Mouse (Mus musculus) kidney, postnatal 0 days (tissue): ENCODE data around the gene Tbc1d10b. TPM values are rescaled to one million over a fixed set of nuclear protein-coding genes. Genes with fewer than 3 reads are reported as not detected.
A peak's percentile ranks its signal among the peaks of the same experiment; 100 is the strongest.

Experiments
- ATAC-seq: fragments of 200-750 bp; cut with Nextera tagmentation; replicated peaks from 2 replicates; pipeline ENCODE4 v1.8.0; 2017; ENCODE audit warnings: low read depth, moderate number of reproducible peaks, moderate TSS enrichment, moderate library complexity; ENCODE audit not compliant: low FRiP score
- DNase-seq: peaks from one replicate; pipeline ENCODE4 v3.0.0-alpha.2; 2016; ENCODE audit warnings: low spot score
- H3K27ac ChIP-seq: fragments of 300-500 bp; sonication (generic); 2 replicates; pipeline ENCODE4 v1.5.1; 2014; ENCODE audit warnings: mild to moderate bottlenecking
- H3K27me3 ChIP-seq: fragments of 300-500 bp; sonication (generic); 2 replicates; pipeline ENCODE4 v1.6.1; 2014; ENCODE audit warnings: low read length, mixed read lengths; ENCODE audit not compliant: insufficient read depth
- H3K36me3 ChIP-seq: fragments of 300-500 bp; sonication (generic); 2 replicates; pipeline ENCODE4 v1.6.1; 2014; ENCODE audit warnings: low read length, mixed read lengths; ENCODE audit not compliant: insufficient read depth
- H3K4me1 ChIP-seq: fragments of 300-500 bp; sonication (generic); replicated peaks from 2 replicates; pipeline ENCODE4 v1.6.1; 2014; ENCODE audit warnings: antibody characterized with exemption, low read length, mixed read lengths; ENCODE audit not compliant: insufficient read depth
- H3K4me2 ChIP-seq: fragments of 300-500 bp; sonication (generic); 2 replicates; pipeline ENCODE4 v1.6.1; 2014; ENCODE audit warnings: mild to moderate bottlenecking, low read length, moderate library complexity, mixed read lengths
- H3K4me3 ChIP-seq: fragments of 300-500 bp; sonication (generic); replicated peaks from 2 replicates; pipeline ENCODE4 v1.5.1; 2014; ENCODE audit warnings: low read depth, low read length
- H3K9ac ChIP-seq: fragments of 300-500 bp; sonication (generic); 2 replicates; pipeline ENCODE4 v1.6.1; 2014; ENCODE audit warnings: low read depth, low read length
- H3K9me3 ChIP-seq: fragments of 300-500 bp; sonication (generic); replicated peaks from 2 replicates; pipeline ENCODE4 v1.6.1; 2016; ENCODE audit warnings: low read length, inconsistent platforms, mixed read lengths
- CTCF ChIP-seq: IDR thresholded peaks from 2 replicates; pipeline ENCODE4 v1.5.1; 2016; ENCODE audit warnings: antibody characterized with exemption, low read depth, mild to moderate bottlenecking, moderate library complexity
- WGBS: fragments of 180-500 bp; shearing (Covaris S2); extraction: QIAGEN DNeasy Blood & Tissue Kit; methylation state at CpG from one replicate; pipeline ENCODE4 v1.1.7; 2014; 5-methylcytosine and 5-hydroxymethylcytosine counted together
- polyA plus RNA-seq: library from polyadenylated mRNA; unstranded; fragments of >200 nt; fragmentation: Nextera tagmentation; extraction: Ambion mirVana; gene quantifications from 2 replicates; pipeline ENCODE4 v1.2.1, GENCODE M21; 2015

Tbc1d10b gene
- 14.9 and 16.9 TPM in 2 replicates for polyA plus RNA-seq

DNA sequence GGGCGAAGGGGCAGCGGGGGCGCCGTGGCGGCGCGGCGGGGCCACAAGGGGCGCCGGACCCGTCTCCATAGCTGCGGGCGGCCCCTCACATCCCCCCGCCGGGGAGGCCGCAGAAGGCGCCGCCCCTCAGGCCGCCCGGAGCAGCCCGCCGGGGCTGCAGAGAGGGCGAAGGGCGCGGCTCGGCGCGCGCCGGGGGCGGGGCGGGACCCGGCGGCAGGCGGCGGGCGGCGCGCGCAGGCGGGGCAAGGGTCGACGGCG is at the start of gene Tbc1d10b:
Gene Tbc1d10b, minus strand, starts transcription at position 174 of the 258 bp plus-strand sequence.
- TF ChIP-seq CTCF, result no peak
- ATAC-seq (peak; percentile 33), DNase-seq (no peak)
- under 1% methylated on average over 33 of the region's 44 CpGs for WGBS
- H3K36me3 ChIP-seq, result peaks cover 7% of the 10 kb centered on the region
- peak within 1 kb of the TSS; percentile 91 for H3K27ac ChIP-seq
- H3K4me3 ChIP-seq, result peak within 1 kb of the TSS; percentile 93
- peak within 1 kb of the TSS; percentile 98 for H3K4me2 ChIP-seq
- H3K27me3 ChIP-seq, result no peaks in the 10 kb centered on the region
- no peaks in the 10 kb centered on the region for H3K9me3 ChIP-seq
- peaks cover 16% of the 10 kb centered on the region; the same call in 1 of the 2 replicates for H3K4me1 ChIP-seq
- H3K9ac ChIP-seq, result peak within 1 kb of the TSS; percentile 92

DNA sequence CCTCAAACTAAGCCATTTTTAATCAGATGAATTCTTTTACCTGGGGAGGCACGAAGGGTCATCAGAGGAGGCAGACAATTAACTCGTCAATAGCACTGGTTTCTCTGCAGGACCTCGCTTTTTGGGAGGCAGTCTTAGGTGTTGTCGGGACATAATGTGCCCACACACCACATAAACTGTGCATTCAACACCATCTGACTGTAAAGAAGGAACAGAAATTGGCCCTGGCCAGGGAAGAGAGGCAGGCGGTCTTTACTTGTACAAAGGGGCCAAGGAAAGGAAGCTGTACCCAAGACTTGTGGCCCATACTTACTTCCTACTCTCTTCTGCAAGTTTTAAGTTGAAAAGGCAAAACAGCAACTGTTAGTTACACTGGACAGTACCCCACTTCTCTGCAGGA is 48.2 kb upstream of the Tbc1d10b start:
- Histone ChIP-seq H3K4me3 (no peak overlapping the region), H3K27ac (no peak overlapping the region), H3K9ac (no peak overlapping the region), H3K4me1 (peaks cover 13% of the 10 kb centered on the region), H3K9me3 (no peaks in the 10 kb centered on the region), H3K27me3 (no peaks in the 10 kb centered on the region), H3K36me3 (no peaks in the 10 kb centered on the region), H3K4me2 (no peak overlapping the region)
- ATAC-seq, result no peak
- 88% methylated on average over 5 of the region's 5 CpGs for WGBS
- TF ChIP-seq CTCF, result no peak
- DNase-seq, result no peak

DNA sequence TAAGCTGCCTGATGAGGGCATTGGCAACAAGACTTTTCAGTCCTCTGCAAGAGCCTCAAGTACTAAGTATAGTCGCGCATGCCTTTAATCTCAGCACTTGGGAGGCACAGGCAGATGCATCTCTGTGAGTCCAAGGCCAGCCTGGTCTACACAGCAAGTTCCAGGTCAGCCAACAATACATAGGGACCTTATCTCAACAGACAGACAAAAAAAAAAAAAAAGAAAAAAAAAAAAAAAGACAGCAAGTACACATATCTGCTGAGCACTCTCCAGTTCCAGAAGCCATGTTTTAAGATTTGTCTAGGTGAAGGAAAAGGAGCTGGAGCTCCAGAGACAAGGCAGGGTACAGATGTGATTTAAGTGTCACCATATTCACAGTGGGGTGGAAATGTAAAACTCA is 47.7 kb upstream of the Tbc1d10b start:
- no peaks in the 10 kb centered on the region for H3K27me3 ChIP-seq
- no peak overlapping the region for H3K27ac ChIP-seq
- H3K4me1 ChIP-seq, result peaks cover 13% of the 10 kb centered on the region
- H3K9ac ChIP-seq, result no peak overlapping the region
- no peaks in the 10 kb centered on the region for H3K9me3 ChIP-seq
- TF ChIP-seq CTCF, result no peak
- no peaks in the 10 kb centered on the region for H3K36me3 ChIP-seq
- no peak for ATAC-seq
- WGBS, result 86% methylated on average over 2 of the region's 2 CpGs
- H3K4me3 ChIP-seq, result no peak overlapping the region
- no peak for DNase-seq
- H3K4me2 ChIP-seq, result no peak overlapping the region

DNA sequence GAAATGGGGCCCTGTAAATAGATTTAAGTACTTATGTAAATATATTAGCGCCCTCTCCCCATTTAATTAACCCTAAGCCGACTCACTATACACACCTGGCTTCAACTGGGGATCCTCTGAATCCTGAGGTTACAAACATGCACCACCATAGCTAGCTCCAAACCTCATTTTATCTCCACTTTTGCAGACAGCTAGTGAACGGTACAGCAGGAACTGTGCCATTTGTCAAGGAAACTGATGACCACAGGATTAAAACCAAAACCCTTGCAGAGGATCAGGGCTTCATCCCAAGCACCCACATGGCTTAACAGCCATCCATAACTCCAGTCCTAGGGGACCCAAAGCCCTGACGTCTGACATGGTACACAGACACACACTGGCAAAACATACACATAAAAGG is 46.7 kb upstream of the Tbc1d10b start:
- peak overlapping the region; percentile 88 for H3K27ac ChIP-seq

DNA sequence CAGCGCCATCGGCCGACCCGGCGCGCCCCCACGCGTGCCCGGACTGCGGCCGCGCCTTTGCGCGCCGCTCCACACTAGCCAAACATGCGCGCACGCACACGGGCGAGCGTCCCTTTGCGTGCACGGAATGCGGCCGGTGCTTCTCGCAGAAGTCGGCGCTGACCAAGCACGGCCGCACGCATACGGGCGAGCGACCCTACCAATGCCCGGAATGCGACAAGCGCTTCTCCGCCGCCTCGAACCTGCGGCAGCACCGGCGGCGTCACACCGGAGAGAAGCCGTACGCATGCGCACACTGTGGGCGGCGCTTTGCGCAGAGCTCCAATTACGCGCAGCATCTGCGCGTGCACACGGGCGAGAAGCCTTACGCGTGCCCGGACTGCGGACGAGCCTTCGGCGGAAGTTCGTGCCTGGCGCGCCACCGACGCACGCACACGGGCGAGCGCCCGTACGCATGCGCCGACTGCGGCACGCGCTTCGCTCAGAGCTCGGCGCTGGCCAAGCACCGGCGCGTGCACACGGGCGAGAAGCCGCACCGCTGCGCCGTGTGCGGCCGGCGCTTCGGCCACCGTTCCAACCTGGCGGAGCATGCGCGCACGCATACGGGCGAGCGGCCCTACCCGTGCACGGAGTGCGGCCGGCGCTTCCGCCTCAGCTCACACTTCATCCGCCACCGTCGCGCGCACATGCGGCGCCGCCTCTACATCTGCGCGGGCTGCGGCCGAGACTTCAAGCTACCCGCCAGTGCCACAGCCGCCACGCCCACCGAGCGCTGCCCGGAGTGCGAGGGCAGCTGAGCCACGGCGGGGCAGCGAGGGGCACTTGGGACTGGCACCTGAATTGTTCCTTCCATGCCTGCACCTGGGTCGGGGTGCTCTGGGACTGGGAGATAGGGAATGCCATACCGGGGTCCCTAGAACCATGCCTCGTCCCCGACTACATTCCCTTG is 45.8 kb upstream of the Tbc1d10b start:
- under 1% methylated on average over 120 of the region's 136 CpGs for WGBS
- peak; percentile 11; the same call in 1 of the 2 replicates for TF ChIP-seq CTCF
- no peaks in the 10 kb centered on the region for H3K9me3 ChIP-seq
- peak overlapping the region; percentile 69 for H3K9ac ChIP-seq
- ATAC-seq (peak; percentile 95), DNase-seq (peak; percentile 98)
- H3K36me3 ChIP-seq, result no peaks in the 10 kb centered on the region
- H3K27me3 ChIP-seq, result no peaks in the 10 kb centered on the region
- H3K4me2 ChIP-seq, result peak overlapping the region; percentile 92
- peaks cover 9% of the 10 kb centered on the region; the same call in 1 of the 2 replicates for H3K4me1 ChIP-seq
- H3K4me3 ChIP-seq, result peak overlapping the region; percentile 59
- H3K27ac ChIP-seq, result peak overlapping the region; percentile 88

More for the DNA sequence above, 46.7 kb upstream of the Tbc1d10b start:
- TF ChIP-seq CTCF, result no peak
- peak overlapping the region; percentile 92 for H3K4me2 ChIP-seq
- no peaks in the 10 kb centered on the region for H3K9me3 ChIP-seq
- DNase-seq (no peak), ATAC-seq (no peak)
- peaks cover 12% of the 10 kb centered on the region for H3K4me1 ChIP-seq
- H3K36me3 ChIP-seq, result no peaks in the 10 kb centered on the region
- peak overlapping the region; percentile 59 for H3K4me3 ChIP-seq
- peak overlapping the region; percentile 69 for H3K9ac ChIP-seq
- no peaks in the 10 kb centered on the region for H3K27me3 ChIP-seq
- WGBS, result 8% methylated on average over 4 of the region's 4 CpGs

DNA sequence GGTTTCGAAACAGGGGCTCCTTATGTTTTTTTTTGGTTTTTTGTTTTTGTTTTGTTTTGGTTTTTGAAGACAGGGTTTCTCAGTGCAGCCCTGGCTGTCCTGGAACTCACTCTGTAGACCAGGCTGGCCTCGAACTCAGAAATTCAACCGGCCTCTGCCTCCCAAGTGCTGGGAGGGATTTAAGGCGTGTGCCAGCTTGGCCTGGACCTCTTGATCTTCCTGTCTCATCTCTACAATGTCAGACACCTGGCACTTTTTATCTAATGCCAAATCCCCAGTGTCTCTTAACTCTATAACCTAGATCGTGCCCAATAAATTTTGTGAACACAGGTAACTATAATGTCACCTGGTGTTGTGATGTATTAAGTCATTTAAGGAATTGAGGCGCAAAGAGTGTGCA is 45.1 kb upstream of the Tbc1d10b start:
- Histone ChIP-seq H3K4me3 (peak overlapping the region; percentile 59), H3K27me3 (no peaks in the 10 kb centered on the region), H3K36me3 (no peaks in the 10 kb centered on the region; the same call in 1 of the 2 replicates), H3K9ac (peak overlapping the region; percentile 69), H3K4me2 (peak overlapping the region; percentile 92), H3K4me1 (peaks cover 6% of the 10 kb centered on the region; the same call in 1 of the 2 replicates), H3K27ac (peak overlapping the region; percentile 88), H3K9me3 (no peaks in the 10 kb centered on the region)
- 82% methylated on average over 6 of the region's 6 CpGs for WGBS
- no peak for DNase-seq
- TF ChIP-seq CTCF, result no peak
- ATAC-seq, result no peak
